Mouse (Mus musculus) G1E-ER4 (cell line): ENCODE measurements around the gene Hspb7. TPM values are rescaled to one million over a fixed set of nuclear protein-coding genes. Genes with fewer than 3 reads are reported as not detected.

Source experiments
- GATA1 ChIP-seq: IDR thresholded peaks from one replicate; pipeline ENCODE4 v1.8.0; 2012; ENCODE audit warnings: low read length, inconsistent platforms
- polyA plus RNA-seq: library from polyadenylated mRNA; stranded (reverse); fragments of >175 nt; gene quantifications from 2 replicates; pipeline ENCODE4 v1.2.3, GENCODE M21; 2012

Hspb7 gene
- polyA plus RNA-seq, 1 experiment = not detected

DNA sequence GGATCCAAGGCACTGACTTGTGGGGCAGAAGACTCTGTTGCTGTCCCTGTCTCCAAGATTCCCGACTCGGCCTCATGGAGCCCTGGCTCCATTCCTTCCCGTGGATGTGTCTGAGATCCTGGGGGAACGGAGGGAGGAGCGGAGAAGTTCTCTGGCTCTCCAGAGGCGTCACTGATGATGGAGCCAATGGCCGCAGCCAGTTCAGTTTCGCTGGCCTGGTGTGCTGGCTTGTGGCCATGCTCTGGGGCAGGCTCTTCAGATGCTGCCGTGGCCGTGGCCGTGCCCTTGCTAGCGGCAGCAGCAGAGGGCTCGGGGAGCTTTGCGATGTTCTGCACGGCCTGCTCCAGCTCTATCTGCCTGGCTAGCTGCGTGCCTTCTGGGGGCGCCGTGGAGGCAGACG lies 53.9 kb downstream of the Hspb7 start:
- no peak for TF ChIP-seq GATA1

Other genes starting within 250 kb of the Hspb7 start
- gene Rsg1, start 206.8 kb upstream of the Hspb7 start, polyA plus RNA-seq = 0.76 and 0.92 TPM in 2 replicates
- not detected in 2 replicates for gene Arhgef19, start 181.3 kb upstream of the Hspb7 start, polyA plus RNA-seq
- gene Epha2, start 119.5 kb upstream of the Hspb7 start, polyA plus RNA-seq = 0.02 TPM in 1 of 2 replicates, not detected in the other
- gene Fam131c, start 52.6 kb upstream of the Hspb7 start, polyA plus RNA-seq = not detected in 2 replicates
- gene Clcnka, start 22.1 kb upstream of the Hspb7 start, polyA plus RNA-seq = not detected in 2 replicates
- gene Clcnkb, start 4.8 kb upstream of the Hspb7 start, polyA plus RNA-seq = not detected in 2 replicates
- not detected in 2 replicates for gene Srarp, start 15.3 kb downstream of the Hspb7 start, polyA plus RNA-seq
- 45.7 and 50.0 TPM in 2 replicates for gene Zbtb17, start 23.9 kb downstream of the Hspb7 start, polyA plus RNA-seq
- 124 and 156 TPM in 2 replicates for gene Spen, start 117.8 kb downstream of the Hspb7 start, polyA plus RNA-seq
- not detected in 2 replicates for gene Fblim1, start 185.3 kb downstream of the Hspb7 start, polyA plus RNA-seq
- not detected in 2 replicates for gene Tmem82, start 197.9 kb downstream of the Hspb7 start, polyA plus RNA-seq
- gene Slc25a34, start 203.0 kb downstream of the Hspb7 start, polyA plus RNA-seq = not detected in 2 replicates
- gene Plekhm2, start 244.1 kb downstream of the Hspb7 start, polyA plus RNA-seq = 19.5 and 20.7 TPM in 2 replicates